Mouse (Mus musculus) small intestine, adult 2 months (tissue): ENCODE data around the gene Wdr77.

ENCODE experiments used
- CTCF ChIP-seq: fragments of 200-500 bp; IDR thresholded peaks from 2 replicates; pipeline ENCODE4 v1.5.1; 2012; ENCODE audit warnings: low read depth, mild to moderate bottlenecking, control low read depth, inconsistent platforms, low read length, moderate library complexity, mixed read lengths; ENCODE audit not compliant: insufficient replicate concordance, insufficient read length; ENCODE audit errors: extremely low read depth
- POLR2A ChIP-seq: fragments of 200-500 bp; IDR thresholded peaks from 2 replicates; pipeline ENCODE4 v1.6.1; 2012; ENCODE audit warnings: low read depth, mild to moderate bottlenecking, control low read depth, inconsistent platforms, low read length, moderate library complexity

DNA sequence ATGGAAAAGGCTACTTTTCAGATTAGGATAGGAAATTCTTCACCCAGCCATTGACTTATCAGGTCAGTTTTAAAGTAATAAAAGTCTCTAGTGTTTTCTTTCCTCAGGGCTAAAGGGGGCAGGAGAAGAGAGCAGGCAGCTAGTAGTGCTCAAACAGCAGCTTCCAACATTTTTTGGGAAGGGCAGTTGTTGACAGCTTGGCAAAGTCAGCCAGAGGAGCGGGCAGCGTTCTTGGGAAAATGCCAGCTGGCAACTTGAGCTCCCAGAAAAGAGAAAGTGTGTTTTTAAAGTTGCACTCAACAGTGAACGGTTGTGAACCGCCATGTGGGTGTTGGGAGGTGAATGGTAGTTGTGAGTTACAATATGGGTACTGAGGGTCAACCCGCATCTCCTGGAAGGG is 24.1 kb upstream of the Wdr77 start:
- TF ChIP-seq CTCF (no peak), POLR2A (no peak)
